Mouse (Mus musculus) forebrain, embryonic 14.5 days (tissue): ENCODE results near the gene Noct. TPM values are rescaled to one million over a fixed set of nuclear protein-coding genes. Genes with fewer than 3 reads are reported as not detected.

ENCODE experiments used
- microRNA-seq: library from miRNA; unstranded; fragments of <30 nt; microRNA quantifications from one replicate; pipeline ENCODE4, GENCODE M21; 2016
- polyA plus RNA-seq: library from polyadenylated mRNA; unstranded; fragments of >200 nt; fragmentation: Nextera tagmentation; extraction: Ambion mirVana; gene quantifications from 2 replicates; pipeline ENCODE4 v1.2.1, GENCODE M21; 2014

Gene Noct
- polyA plus RNA-seq, 1 experiment from 2014 or later: 15.6 TPM

Small RNA genes within 50 kb of the gene (microRNA-seq; reads per million reads assigned to microRNA genes)
- not detected for gene Gm24282

Other genes with a start within 250 kb of the Noct start
- 37.2 and 49.9 TPM in 2 replicates for gene Elf2, start 116.2 kb downstream of the Noct start, polyA plus RNA-seq
- 0.56 and 0.77 TPM in 2 replicates for gene Mgarp, start 172.3 kb downstream of the Noct start, polyA plus RNA-seq
- 715 and 875 TPM in 2 replicates for gene Ndufc1, start 184.5 kb downstream of the Noct start, polyA plus RNA-seq
- gene Naa15, start 190.7 kb downstream of the Noct start, polyA plus RNA-seq: 26.6 and 37.4 TPM in 2 replicates